Mouse (Mus musculus) megakaryocyte, embryonic 14.5 days (primary cell): Measurements from ENCODE around the gene Rad21l.

Experiments used
- FLI1 ChIP-seq: IDR thresholded peaks from 2 replicates; pipeline ENCODE4 v1.6.1; 2012; ENCODE audit warnings: low read length, inconsistent platforms, mixed read lengths
- GATA1 ChIP-seq: IDR thresholded peaks from 3 replicates; pipeline ENCODE4 v1.6.1; 2012; ENCODE audit warnings: mixed read lengths, low read length, inconsistent platforms, borderline replicate concordance

- TF ChIP-seq GATA1, result no peak
- TF ChIP-seq FLI1, result no peak
Observed at GRCm38 (mm10) chr2:151716318-151717055, 48.2 kb upstream of the Rad21l start.
